Mouse (Mus musculus) kidney, adult 2 months (tissue): ENCODE results near the gene Mcidas. TPM values are rescaled to one million over a fixed set of nuclear protein-coding genes. Genes with fewer than 3 reads are reported as not detected.

Experiments
- DNase-seq: peaks from one replicate; pipeline ENCODE4 v3.0.0; 2021
- H3K27ac ChIP-seq: fragments of 200-500 bp; 2 replicates; pipeline ENCODE4 v1.5.1; 2012; ENCODE audit warnings: low read depth, low read length, control low read depth, inconsistent platforms; ENCODE audit not compliant: insufficient read depth
- H3K27me3 ChIP-seq: fragments of 200-500 bp; replicated peaks from 2 replicates; pipeline ENCODE4 v1.6.1; 2012; ENCODE audit warnings: mild to moderate bottlenecking, moderate library complexity, low read length, inconsistent platforms; ENCODE audit not compliant: control insufficient read depth, insufficient read depth
- H3K36me3 ChIP-seq: fragments of 200-500 bp; 2 replicates; pipeline ENCODE4 v1.6.1; 2012; ENCODE audit warnings: mild to moderate bottlenecking, moderate library complexity, low read length, inconsistent platforms; ENCODE audit not compliant: control insufficient read depth, insufficient read depth
- H3K4me1 ChIP-seq: fragments of 200-500 bp; 2 replicates; pipeline ENCODE4 v1.6.1; 2011; ENCODE audit warnings: low read length; ENCODE audit not compliant: control insufficient read depth, insufficient read depth
- H3K4me3 ChIP-seq: fragments of 200-500 bp; 2 replicates; pipeline ENCODE4 v1.5.1; 2011; ENCODE audit warnings: mild to moderate bottlenecking, low read depth, low read length, control low read depth; ENCODE audit not compliant: insufficient read depth
- CTCF ChIP-seq: fragments of 200-500 bp; conservative IDR thresholded peaks from 2 replicates; pipeline ENCODE4 v1.5.1; 2011; ENCODE audit warnings: low read depth, mild to moderate bottlenecking, control low read depth, low read length, moderate library complexity, mixed read lengths; ENCODE audit not compliant: insufficient read depth, insufficient read length
- POLR2A ChIP-seq: fragments of 200-500 bp; IDR thresholded peaks from one replicate; pipeline ENCODE4 v1.6.1; 2011; ENCODE audit warnings: low read depth, low read length, control low read depth
- whole genome bisulfite sequencing: fragments of 180-500 bp; shearing (Covaris S2); methylation state at CpG from one replicate; pipeline ENCODE4 v1.1.7; 2018; 5-methylcytosine and 5-hydroxymethylcytosine counted together
- polyA plus RNA-seq: library from polyadenylated mRNA; depleted of rRNA; stranded (reverse); fragments of >200 nt; gene quantifications from 2 replicates; pipeline ENCODE4 v1.2.3, GENCODE M21; 2012; rRNA removed

Gene Mcidas
- polyA plus RNA-seq: not detected in 2 replicates

- WGBS: under 1% methylated on average over 63 of the region's 63 CpGs
- Histone ChIP-seq H3K36me3 (no peaks in the 10 kb centered on the region), H3K27me3 (peaks cover 7% of the 10 kb centered on the region), H3K4me1 (peaks cover 6% of the 10 kb centered on the region; the same call in 1 of the 2 replicates), H3K27ac (no peak within 1 kb of the TSS), H3K4me3 (peak within 1 kb of the TSS; percentile 22; the same call in 1 of the 2 replicates)
- TF ChIP-seq CTCF (no peak), POLR2A (no peak)
- DNase-seq: peak; percentile 41
Observed at GRCm38 (mm10) chr13:112993531-112994152, at the start of gene Mcidas. Gene Mcidas, plus strand, starts transcription at chr13:112993845.

GRCm38 (mm10) chr13:112945312-112945711, 48.3 kb upstream of the Mcidas start:
- WGBS: 94% methylated on average over 9 of the region's 9 CpGs
- Histone ChIP-seq H3K27me3 (no peaks in the 10 kb centered on the region), H3K4me1 (no peaks in the 10 kb centered on the region), H3K4me3 (no peak overlapping the region), H3K36me3 (peaks cover 4% of the 10 kb centered on the region; the same call in 1 of the 2 replicates), H3K27ac (no peak overlapping the region)
- TF ChIP-seq POLR2A (no peak), CTCF (no peak)
- no peak for DNase-seq

- TF ChIP-seq POLR2A (no peak), CTCF (no peak)
- 84% methylated on average over 6 of the region's 6 CpGs for WGBS
- Histone ChIP-seq H3K4me3 (no peak overlapping the region), H3K4me1 (no peaks in the 10 kb centered on the region), H3K27ac (no peak overlapping the region), H3K27me3 (no peaks in the 10 kb centered on the region), H3K36me3 (peaks cover 4% of the 10 kb centered on the region; the same call in 1 of the 2 replicates)
- no peak for DNase-seq
Observed at GRCm38 (mm10) chr13:112945900-112946299, 47.7 kb upstream of the Mcidas start.

- H3K36me3 ChIP-seq: peaks cover 4% of the 10 kb centered on the region; the same call in 1 of the 2 replicates
Observed at GRCm38 (mm10) chr13:112954067-112954466, 39.6 kb upstream of the Mcidas start.

GRCm38 (mm10) chr13:112963081-112963480, 30.6 kb upstream of the Mcidas start:
- Histone ChIP-seq H3K27me3 (no peaks in the 10 kb centered on the region), H3K4me1 (no peaks in the 10 kb centered on the region), H3K4me3 (no peak overlapping the region), H3K36me3 (peaks cover 3% of the 10 kb centered on the region), H3K27ac (no peak overlapping the region)
- 39% methylated on average over 5 of the region's 5 CpGs for whole genome bisulfite sequencing
- peak; percentile 56 for DNase-seq
- TF ChIP-seq POLR2A (no peak), CTCF (no peak)

More at GRCm38 (mm10) chr13:112954067-112954466, 39.6 kb upstream of the Mcidas start:
- Histone ChIP-seq H3K27ac (no peak overlapping the region), H3K27me3 (no peaks in the 10 kb centered on the region), H3K4me3 (no peak overlapping the region), H3K4me1 (no peaks in the 10 kb centered on the region)
- no peak for TF ChIP-seq POLR2A
- TF ChIP-seq CTCF: no peak
- WGBS: 92% methylated on average over 8 of the region's 8 CpGs
- no peak for DNase-seq

GRCm38 (mm10) chr13:112964421-112964820, 29.2 kb upstream of the Mcidas start:
- no peak for TF ChIP-seq POLR2A
- no peak for TF ChIP-seq CTCF
- Histone ChIP-seq H3K27ac (no peak overlapping the region), H3K4me1 (no peaks in the 10 kb centered on the region), H3K4me3 (no peak overlapping the region), H3K27me3 (no peaks in the 10 kb centered on the region), H3K36me3 (peaks cover 3% of the 10 kb centered on the region)
- DNase-seq: peak; percentile 75
- WGBS: 70% methylated on average over 12 of the region's 12 CpGs

GRCm38 (mm10) chr13:112967267-112967666, 26.4 kb upstream of the Mcidas start:
- DNase-seq: no peak
- 89% methylated on average over 5 of the region's 5 CpGs for WGBS
- Histone ChIP-seq H3K27ac (no peak overlapping the region), H3K4me1 (no peaks in the 10 kb centered on the region), H3K36me3 (peaks cover 3% of the 10 kb centered on the region), H3K27me3 (no peaks in the 10 kb centered on the region), H3K4me3 (no peak overlapping the region)
- TF ChIP-seq POLR2A (no peak), CTCF (no peak)
